In genomic region chr9:32506866-32507861, GRCm38 (mm10) we compare ENCODE assay signal across 11 mouse cellular contexts. TPM values are rescaled to one million over a fixed set of nuclear protein-coding genes. Genes with fewer than 3 reads are reported as not detected.
DNase-seq lines count a peak whose midpoint lies in the region; ATAC-seq and TF ChIP-seq lines count a peak whose summit lies in the region.
"Had no signal": no experiment of that assay in that cellular context is flagged by ENCODE, and none has a peak within 500 bp of the region (broad histone marks: within the 10 kb centered on the region; RNA-seq: fewer than 3 reads in every experiment).

No protein-coding gene starts in this region.

- no peaks in the 10 kb centered on the region for H3K36me3 ChIP-seq in small intestine, adult 2 months (ENCODE audit: control insufficient read depth, insufficient read depth, low read length)
- H3K36me3 ChIP-seq: neural tube, embryonic 12.5 days had no signal

- 60% methylated on average over 15 of the region's 15 CpGs for WGBS in small intestine, adult 2 months

- no peak for TF ChIP-seq CTCF in layer of hippocampus, adult 2 months (conservative IDR thresholded peaks at IDR 0.05)
- no peak for TF ChIP-seq CTCF in small intestine, adult 2 months (IDR thresholded peaks at IDR 0.05; ENCODE audit: extremely low read depth, insufficient read length, insufficient replicate concordance, low read depth, low read length)

- DNase-seq in layer of hippocampus, adult 2 months (ENCODE audit: low spot score in 2 of 2): no peak
- DNase-seq in layer of hippocampus, adult 18-20 months (ENCODE audit: low spot score in 2 of 2): no peak
- DNase-seq in induced T-regulatory cell, adult 2 months (ENCODE audit: low read depth): peak; percentile 91
- DNase-seq in layer of hippocampus, postnatal 14 days (ENCODE audit: low spot score in 2 of 2): no peak
- DNase-seq in cerebellum, postnatal 36 days: no peak
- DNase-seq: cerebellum, adult 8-10 months had no signal

- peak overlapping the region; percentile 18; the same call in 1 of the 2 replicates for H3K27ac ChIP-seq in layer of hippocampus, adult 2 months
- peak overlapping the region; percentile 77 for H3K27ac ChIP-seq in small intestine, adult 2 months (ENCODE audit: insufficient read depth, low read depth, low read length)
- H3K27ac ChIP-seq: neural tube, embryonic 12.5 days had no signal

- peak; percentile 48 for ATAC-seq in activated CD4-positive, CD25-positive, alpha-beta regulatory T cell, adult 4 months
- no peak for ATAC-seq in erythroid progenitor cell, adult 5-6 weeks (replicated peaks; ENCODE audit: low FRiP score, poor library complexity, severe bottlenecking)
- ATAC-seq: Patski had no signal

- peaks cover 23% of the 10 kb centered on the region; the same call in 1 of the 2 replicates for H3K4me1 ChIP-seq in small intestine, adult 2 months (ENCODE audit: control insufficient read depth, insufficient read depth, insufficient read length, low read length)
- H3K4me1 ChIP-seq: neural tube, embryonic 12.5 days had no signal

- H3K4me3 ChIP-seq in layer of hippocampus, adult 2 months: no peak overlapping the region
- H3K4me3 ChIP-seq in small intestine, adult 2 months (ENCODE audit: low read depth, low read length): peak overlapping the region; percentile 7; the same call in 1 of the 2 replicates
- H3K4me3 ChIP-seq: neural tube, embryonic 12.5 days had no signal

- no peak for TF ChIP-seq POLR2A in small intestine, adult 2 months (IDR thresholded peaks at IDR 0.05; ENCODE audit: low read depth, low read length)

- H3K27me3 ChIP-seq in small intestine, adult 2 months (ENCODE audit: control insufficient read depth, insufficient read depth, low read length): no peaks in the 10 kb centered on the region
- H3K27me3 ChIP-seq: neural tube, embryonic 12.5 days; Patski had no signal

RNA-seq across cellular contexts. Expression of gene Fli1, which starts 35.5 kb away (rescaled TPM):
- 1 to 10 TPM; 4.0 to 4.3 TPM for total RNA-seq in layer of hippocampus, adult 2 months (2021)
- total RNA-seq in layer of hippocampus, adult 18-20 months (2021): 1 to 10 TPM; 4.1 to 5.4 TPM
- 100 to 1,000 TPM; 114 to 122 TPM for polyA plus RNA-seq in activated CD4-positive, CD25-positive, alpha-beta regulatory T cell, adult 4 months (2017; shearing (Covaris generic))
- 1.8 and 3.1 TPM in 2 replicates for polyA plus RNA-seq in small intestine, adult 2 months (2012; rRNA removed)
- 26.7 and 27.2 TPM in 2 replicates for total RNA-seq in erythroid progenitor cell, adult 5-6 weeks (2015; ENCODE audit: low replicate concordance)
- total RNA-seq in erythroid progenitor cell, adult 5-6 weeks (2017; ENCODE audit: low replicate concordance): 13.4 and 16.0 TPM in 2 replicates
- total RNA-seq in layer of hippocampus, postnatal 14 days (2021): 1 to 10 TPM; 6.1 to 6.7 TPM
